Mouse (Mus musculus) gastrocnemius, adult 2 months (tissue): ENCODE measurements around the gene Bmp3. TPM values are rescaled to one million over a fixed set of nuclear protein-coding genes. Genes with fewer than 3 reads are reported as not detected.

ENCODE experiments used
- DNase-seq: peaks from one replicate; pipeline ENCODE4 v3.0.0; 2022
- H3K27ac ChIP-seq: fragments of 200-600 bp; 2 replicates; pipeline ENCODE4 v1.8.1; 2022; ENCODE audit warnings: mild to moderate bottlenecking
- H3K4me3 ChIP-seq: fragments of 200-600 bp; 2 replicates; pipeline ENCODE4 v1.8.1; 2022; ENCODE audit warnings: mild to moderate bottlenecking, moderate library complexity
- CTCF ChIP-seq: fragments of 200-600 bp; IDR thresholded peaks from 2 replicates; pipeline ENCODE4 v1.8.1; 2022; ENCODE audit warnings: antibody characterized with exemption, mild to moderate bottlenecking, moderate library complexity
- intact Hi-C: fragments of 180-260 bp; cut with DNase I; formaldehyde crosslinking; loops from one replicate; pipeline ENCODE4 v1.15.1; 2025
- total RNA-seq, 2 experiments: library from RNA; stranded (reverse); gene quantifications; 2 replicates each; pipeline ENCODE4 v1.2.3; 2021

Bmp3 gene
- total RNA-seq, 2 experiments from 2014 or later: 0.64 to 1.5 TPM

DNA sequence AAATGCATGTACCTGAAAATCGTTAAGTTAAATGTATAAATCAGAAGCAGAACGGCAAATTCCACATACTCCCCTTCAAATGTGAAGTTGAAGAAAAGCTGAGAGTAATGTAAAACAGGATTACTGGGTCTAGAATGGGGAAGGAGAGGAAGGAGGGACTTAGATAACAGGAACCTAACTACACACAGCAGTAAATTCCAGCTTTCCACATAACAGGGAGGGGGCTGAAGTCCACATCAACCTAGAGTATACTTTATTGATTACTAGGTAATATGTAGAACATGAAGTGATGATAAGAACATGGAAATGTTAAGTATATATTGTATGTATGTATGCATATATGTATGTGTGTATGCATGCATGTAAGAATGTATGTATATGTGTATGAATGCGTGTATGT, 68.7 kb downstream of the Bmp3 start:
- Histone ChIP-seq H3K27ac (no peak overlapping the region), H3K4me3 (no peak overlapping the region)
- intact Hi-C loops: no loop called here
- no peak for DNase-seq
- TF ChIP-seq CTCF: no peak

Other genes with a start within 250 kb of the Bmp3 start
- under 1 TPM; 0.66 to 0.75 TPM for gene Prkg2, start 182.9 kb downstream of the Bmp3 start, total RNA-seq